Mouse (Mus musculus) heart, embryonic 16.5 days (tissue): ENCODE results near the gene Acbd3. TPM values are rescaled to one million over a fixed set of nuclear protein-coding genes. Genes with fewer than 3 reads are reported as not detected.
A peak's percentile ranks its signal among the peaks of the same experiment; 100 is the strongest.

Experiments
- ATAC-seq: fragments of 200-750 bp; cut with Nextera tagmentation; replicated peaks from 2 replicates; pipeline ENCODE4 v1.8.0; 2017; ENCODE audit warnings: moderate number of reproducible peaks; ENCODE audit not compliant: insufficient read depth, low FRiP score; ENCODE audit errors: extremely low read depth
- H3K27ac ChIP-seq: fragments of 300-500 bp; sonication (generic); 2 replicates; pipeline ENCODE4 v1.5.1; 2014; ENCODE audit warnings: mild to moderate bottlenecking, low read length, control low read depth, moderate library complexity
- H3K27me3 ChIP-seq: fragments of 300-500 bp; sonication (generic); 2 replicates; pipeline ENCODE4 v1.6.1; 2014; ENCODE audit warnings: low read length, mixed read lengths; ENCODE audit not compliant: control insufficient read depth, insufficient read depth
- H3K36me3 ChIP-seq: fragments of 300-500 bp; sonication (generic); 2 replicates; pipeline ENCODE4 v1.6.1; 2014; ENCODE audit not compliant: control insufficient read depth, insufficient read depth
- H3K4me1 ChIP-seq: fragments of 300-500 bp; sonication (generic); 2 replicates; pipeline ENCODE4 v1.6.1; 2014; ENCODE audit warnings: low read length, mixed read lengths; ENCODE audit not compliant: control insufficient read depth, insufficient read depth
- H3K4me2 ChIP-seq: fragments of 300-500 bp; sonication (generic); 2 replicates; pipeline ENCODE4 v1.6.1; 2014; ENCODE audit warnings: low read depth, mild to moderate bottlenecking, control low read depth, low read length
- H3K4me3 ChIP-seq: fragments of 300-500 bp; sonication (generic); 2 replicates; pipeline ENCODE4 v1.5.1; 2014; ENCODE audit warnings: mild to moderate bottlenecking, control low read depth, low read length
- H3K9ac ChIP-seq: fragments of 300-500 bp; sonication (generic); 2 replicates; pipeline ENCODE4 v1.6.1; 2014; ENCODE audit warnings: low read length, control low read depth
- H3K9me3 ChIP-seq: fragments of 300-500 bp; sonication (generic); replicated peaks from 2 replicates; pipeline ENCODE4 v1.6.1; 2016; ENCODE audit warnings: low read length; ENCODE audit not compliant: control insufficient read depth
- WGBS: fragments of 180-500 bp; shearing (Covaris S2); extraction: QIAGEN DNeasy Blood & Tissue Kit; methylation state at CpG from one replicate; pipeline ENCODE4 v1.1.7; 2014; 5-methylcytosine and 5-hydroxymethylcytosine counted together
- polyA plus RNA-seq: library from polyadenylated mRNA; unstranded; fragments of >200 nt; fragmentation: Nextera tagmentation; extraction: Ambion mirVana; gene quantifications from 2 replicates; pipeline ENCODE4 v1.2.1, GENCODE M21; 2015

The Acbd3 gene
- polyA plus RNA-seq, 1 experiment from 2014 or later = 19.2 TPM

GRCm38 (mm10) chr1:180766557-180766956 lies 40.7 kb downstream of the Acbd3 start:
- no peak for ATAC-seq
- Histone ChIP-seq H3K36me3 (no peaks in the 10 kb centered on the region), H3K9ac (no peak overlapping the region), H3K27ac (no peak overlapping the region), H3K27me3 (no peaks in the 10 kb centered on the region), H3K4me3 (no peak overlapping the region), H3K9me3 (no peaks in the 10 kb centered on the region), H3K4me2 (no peak overlapping the region), H3K4me1 (peaks cover 10% of the 10 kb centered on the region; the same call in 1 of the 2 replicates)
- 58% methylated on average over 5 of the region's 5 CpGs for WGBS

DNA sequence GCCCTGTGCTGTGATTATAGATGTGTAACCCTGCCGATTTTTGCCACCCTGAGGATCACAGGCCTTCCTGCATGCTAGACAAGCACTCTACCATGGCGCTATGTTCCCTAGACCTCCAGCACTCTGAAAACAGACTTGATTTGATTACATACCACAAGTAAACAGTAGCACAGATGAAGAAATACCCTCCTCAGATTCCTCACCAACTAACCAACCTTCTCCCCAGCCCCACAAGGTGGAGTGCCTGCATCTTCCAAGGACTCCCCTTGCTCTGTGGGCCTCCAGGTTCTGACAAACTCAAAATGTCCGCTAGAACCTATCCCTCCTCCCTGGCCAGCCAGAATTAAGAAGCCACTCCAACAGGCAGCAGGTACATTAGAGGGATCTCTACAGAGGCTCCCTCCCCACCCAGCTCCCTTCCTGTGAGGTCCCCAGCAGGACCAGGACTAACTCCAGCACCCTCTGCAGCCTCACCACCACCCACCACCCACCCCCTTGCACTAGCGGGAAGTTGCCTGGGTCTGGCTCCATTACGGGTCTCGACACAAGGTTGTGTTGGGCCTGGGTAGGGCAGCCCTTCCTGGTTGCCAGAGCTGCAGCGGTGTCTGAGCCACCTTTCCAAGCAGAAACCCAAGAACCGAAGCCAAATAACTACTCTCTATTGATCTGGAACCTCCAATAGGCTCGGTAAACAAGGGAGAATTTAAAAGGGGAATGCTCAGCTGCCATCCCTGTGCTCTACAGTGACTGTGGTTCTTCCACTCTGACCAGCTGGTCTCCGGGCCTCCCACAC lies 41.9 kb downstream of the Acbd3 start:
- WGBS = 18% methylated on average over 10 of the region's 10 CpGs
- Histone ChIP-seq H3K4me2 (peak overlapping the region; percentile 81), H3K4me3 (peak overlapping the region; percentile 63), H3K9me3 (0 out of 2 replicates have a peak, but pooled peaks cover 3% of the 10 kb centered on the region), H3K9ac (peak overlapping the region; percentile 81), H3K27me3 (no peaks in the 10 kb centered on the region), H3K4me1 (peaks cover 10% of the 10 kb centered on the region; the same call in 1 of the 2 replicates), H3K27ac (peak overlapping the region; percentile 52; the same call in 1 of the 2 replicates), H3K36me3 (no peaks in the 10 kb centered on the region)
- ATAC-seq = peak; percentile 20; the same call in 1 of the 2 replicates

- H3K9ac ChIP-seq = peak overlapping the region; percentile 81
- peak overlapping the region; percentile 52; the same call in 1 of the 2 replicates for H3K27ac ChIP-seq
- peak overlapping the region; percentile 81 for H3K4me2 ChIP-seq
- no peaks in the 10 kb centered on the region for H3K36me3 ChIP-seq
- WGBS = 3% methylated on average over 37 of the region's 37 CpGs
- H3K27me3 ChIP-seq = no peaks in the 10 kb centered on the region
- peak; percentile 82 for ATAC-seq
- H3K9me3 ChIP-seq = 0 out of 2 replicates have a peak, but pooled peaks cover 3% of the 10 kb centered on the region
- peaks cover 7% of the 10 kb centered on the region; the same call in 1 of the 2 replicates for H3K4me1 ChIP-seq
- H3K4me3 ChIP-seq = peak overlapping the region; percentile 63
Observed at GRCm38 (mm10) chr1:180768334-180769168, 42.7 kb downstream of the Acbd3 start.

DNA sequence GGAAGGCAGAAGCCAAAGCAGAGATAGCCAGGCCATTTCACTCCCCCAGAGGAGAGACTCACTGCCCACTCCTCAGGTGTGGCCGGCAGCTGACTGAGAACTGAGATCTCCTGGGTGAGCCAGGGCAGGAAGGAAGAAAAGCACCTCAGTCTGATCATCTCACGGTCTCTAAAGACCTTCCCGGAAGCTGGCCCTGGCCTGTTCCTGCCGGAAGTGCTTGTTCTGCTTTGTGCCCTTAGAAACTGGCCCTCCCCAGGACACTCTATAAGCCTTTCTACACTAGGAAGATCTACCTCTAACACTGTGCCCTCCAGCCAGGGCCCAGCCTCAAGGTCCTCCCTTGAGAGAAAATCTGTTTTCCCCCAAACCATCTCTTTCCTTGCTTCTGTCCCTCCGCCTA lies 45.5 kb downstream of the Acbd3 start:
- Histone ChIP-seq H3K27me3 (no peaks in the 10 kb centered on the region), H3K4me2 (no peak overlapping the region), H3K4me1 (peaks cover 15% of the 10 kb centered on the region; the same call in 1 of the 2 replicates), H3K27ac (no peak overlapping the region), H3K9ac (no peak overlapping the region), H3K36me3 (no peaks in the 10 kb centered on the region), H3K4me3 (no peak overlapping the region), H3K9me3 (peaks cover 6% of the 10 kb centered on the region)
- WGBS = 62% methylated on average over 5 of the region's 5 CpGs
- no peak for ATAC-seq

DNA sequence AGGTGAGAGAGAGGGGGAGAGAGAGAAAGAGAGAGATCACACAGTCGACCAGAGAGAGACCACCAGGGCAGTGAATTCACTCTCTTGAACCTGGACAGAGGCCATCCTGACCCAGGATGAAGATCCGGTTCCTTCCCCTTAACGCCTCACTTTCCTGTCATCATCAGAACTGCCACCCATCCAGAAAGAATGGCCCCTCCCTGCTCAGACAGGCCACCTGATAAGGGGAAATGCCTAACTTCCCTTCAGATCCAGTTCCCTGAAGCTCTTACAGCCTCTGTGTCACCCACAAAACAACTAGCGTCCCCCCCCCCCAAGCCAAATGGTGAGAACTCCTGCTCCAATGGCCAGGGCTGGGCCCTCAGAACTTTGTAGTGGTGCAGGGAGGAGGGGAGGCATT lies 45.9 kb downstream of the Acbd3 start:
- ATAC-seq = no peak
- H3K9me3 ChIP-seq = peaks cover 6% of the 10 kb centered on the region
- 42% methylated on average over 4 of the region's 4 CpGs for WGBS
- H3K4me1 ChIP-seq = peaks cover 15% of the 10 kb centered on the region; the same call in 1 of the 2 replicates
- H3K27ac ChIP-seq = no peak overlapping the region
- H3K4me2 ChIP-seq = no peak overlapping the region
- no peaks in the 10 kb centered on the region for H3K27me3 ChIP-seq
- no peak overlapping the region for H3K9ac ChIP-seq
- no peak overlapping the region for H3K4me3 ChIP-seq
- no peaks in the 10 kb centered on the region for H3K36me3 ChIP-seq

- Histone ChIP-seq H3K27ac (no peak overlapping the region), H3K27me3 (no peaks in the 10 kb centered on the region), H3K4me3 (no peak overlapping the region), H3K9ac (no peak overlapping the region), H3K4me1 (peaks cover 18% of the 10 kb centered on the region), H3K9me3 (peaks cover 6% of the 10 kb centered on the region), H3K4me2 (no peak overlapping the region), H3K36me3 (no peaks in the 10 kb centered on the region)
- ATAC-seq = no peak
- WGBS = 91% methylated on average over 3 of the region's 3 CpGs
Observed at GRCm38 (mm10) chr1:180772291-180772690, 46.4 kb downstream of the Acbd3 start.

- Histone ChIP-seq H3K27me3 (no peaks in the 10 kb centered on the region), H3K4me3 (no peak overlapping the region), H3K36me3 (no peaks in the 10 kb centered on the region), H3K9me3 (peaks cover 6% of the 10 kb centered on the region), H3K9ac (no peak overlapping the region), H3K4me1 (peaks cover 15% of the 10 kb centered on the region), H3K4me2 (no peak overlapping the region), H3K27ac (no peak overlapping the region)
- ATAC-seq = no peak
- 63% methylated on average over 3 of the region's 3 CpGs for WGBS
Observed at GRCm38 (mm10) chr1:180774664-180775063, 48.8 kb downstream of the Acbd3 start.

DNA sequence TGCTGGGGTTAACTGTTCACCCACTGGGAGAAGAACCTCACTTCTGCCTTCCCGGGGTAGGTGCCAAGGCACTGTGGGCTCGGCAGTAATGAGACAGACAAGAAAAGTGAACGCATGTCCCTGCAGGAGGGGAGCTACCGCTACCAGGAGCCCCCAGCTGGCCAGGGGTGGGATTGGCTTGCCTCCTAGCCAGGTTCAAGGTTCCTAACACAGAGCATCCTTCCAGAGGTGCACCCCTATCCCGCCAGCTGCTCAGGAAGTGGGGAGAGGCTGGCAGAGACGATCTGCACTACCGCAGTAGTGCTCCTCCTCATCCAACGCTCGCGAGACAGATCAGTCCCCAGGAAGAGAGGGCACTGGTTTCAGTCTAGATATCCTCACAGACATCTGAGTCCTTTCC lies 49.5 kb downstream of the Acbd3 start:
- 67% methylated on average over 10 of the region's 10 CpGs for WGBS
- no peak overlapping the region for H3K4me2 ChIP-seq
- H3K4me3 ChIP-seq = no peak overlapping the region
- no peaks in the 10 kb centered on the region for H3K36me3 ChIP-seq
- peaks cover 6% of the 10 kb centered on the region for H3K9me3 ChIP-seq
- H3K9ac ChIP-seq = no peak overlapping the region
- no peaks in the 10 kb centered on the region for H3K27me3 ChIP-seq
- H3K4me1 ChIP-seq = peaks cover 15% of the 10 kb centered on the region
- H3K27ac ChIP-seq = no peak overlapping the region
- no peak for ATAC-seq
